Mouse (Mus musculus): ENCODE data around the gene D10Wsu102e.
"Not testable (repeated sequence)": the region's sequence is repeated elsewhere in the genome, so short reads cannot be mapped to it uniquely, and the experiment has no call there.

The D10Wsu102e gene

GRCm38 (mm10) chr10:83384456-83385215 lies 24.6 kb downstream of the D10Wsu102e start:
- Histone ChIP-seq H3K27me3 (ENCODE audit: insufficient read depth, low read length) (no peaks in the 10 kb centered on the region), H3K4me3 (replicated peaks; ENCODE audit: low read length) (0 out of 2 replicates have a peak overlapping the region, but pooled peaks have one; percentile 0), H3K36me3 (ENCODE audit: insufficient read depth, low read length) (peaks cover 62% of the 10 kb centered on the region), H3K4me1 (replicated peaks; ENCODE audit: low read depth, low read length) (no peaks in the 10 kb centered on the region), H3K9me3 (ENCODE audit: low read length) (peaks cover 87% of the 10 kb centered on the region)
- TF ChIP-seq NANOG (IDR thresholded peaks at IDR 0.05; ENCODE audit: borderline replicate concordance, low read length) = no peak
- no peak for TF ChIP-seq CTCF (conservative IDR thresholded peaks at IDR 0.05; ENCODE audit: low read length)
- TF ChIP-seq POU5F1 (IDR thresholded peaks at IDR 0.05; ENCODE audit: borderline replicate concordance, low read length) = no peak

GRCm38 (mm10) chr10:83385330-83385910 lies 25.4 kb downstream of the D10Wsu102e start:
- Histone ChIP-seq H3K4me1 (replicated peaks; ENCODE audit: low read depth, low read length) (no peaks in the 10 kb centered on the region), H3K9me3 (ENCODE audit: low read length) (peaks cover 81% of the 10 kb centered on the region), H3K36me3 (ENCODE audit: insufficient read depth, low read length) (peaks cover 54% of the 10 kb centered on the region), H3K27me3 (ENCODE audit: insufficient read depth, low read length) (no peaks in the 10 kb centered on the region), H3K4me3 (replicated peaks; ENCODE audit: low read length) (0 out of 2 replicates have a peak overlapping the region, but pooled peaks have one; percentile 0)
- no peak for TF ChIP-seq CTCF (conservative IDR thresholded peaks at IDR 0.05; ENCODE audit: low read length)
- no peak for TF ChIP-seq NANOG (IDR thresholded peaks at IDR 0.05; ENCODE audit: borderline replicate concordance, low read length)
- no peak for TF ChIP-seq POU5F1 (IDR thresholded peaks at IDR 0.05; ENCODE audit: borderline replicate concordance, low read length)

GRCm38 (mm10) chr10:83397336-83397735 lies 37.3 kb downstream of the D10Wsu102e start:
- H3K4me3 ChIP-seq (replicated peaks; ENCODE audit: low read length) = no peak overlapping the region
- H3K4me1 ChIP-seq (replicated peaks; ENCODE audit: low read depth, low read length) = no peaks in the 10 kb centered on the region
- TF ChIP-seq CTCF (conservative IDR thresholded peaks at IDR 0.05; ENCODE audit: low read length) (no peak), NANOG (IDR thresholded peaks at IDR 0.05; ENCODE audit: borderline replicate concordance, low read length) (no peak), POU5F1 (IDR thresholded peaks at IDR 0.05; ENCODE audit: borderline replicate concordance, low read length) (no peak)
- H3K27me3 ChIP-seq (ENCODE audit: insufficient read depth, low read length) = no peaks in the 10 kb centered on the region
- H3K36me3 ChIP-seq (ENCODE audit: insufficient read depth, low read length) = peaks cover 55% of the 10 kb centered on the region
- H3K9me3 ChIP-seq (ENCODE audit: low read length) = peaks cover 93% of the 10 kb centered on the region

GRCm38 (mm10) chr10:83400896-83401295 lies 40.9 kb downstream of the D10Wsu102e start:
- Histone ChIP-seq H3K9me3 (ENCODE audit: low read length) (peaks cover 82% of the 10 kb centered on the region), H3K36me3 (ENCODE audit: insufficient read depth, low read length) (peaks cover 39% of the 10 kb centered on the region)
- H3K4me1 ChIP-seq (replicated peaks; ENCODE audit: low read depth, low read length); H3K4me3 ChIP-seq (replicated peaks; ENCODE audit: low read length); H3K27me3 ChIP-seq (ENCODE audit: insufficient read depth, low read length): not testable (repeated sequence)

- TF ChIP-seq CTCF (conservative IDR thresholded peaks at IDR 0.05; ENCODE audit: low read length) (no peak), NANOG (IDR thresholded peaks at IDR 0.05; ENCODE audit: borderline replicate concordance, low read length) (no peak), POU5F1 (IDR thresholded peaks at IDR 0.05; ENCODE audit: borderline replicate concordance, low read length) (no peak)
- Histone ChIP-seq H3K9me3 (ENCODE audit: low read length) (peaks cover 81% of the 10 kb centered on the region), H3K4me3 (replicated peaks; ENCODE audit: low read length) (no peak overlapping the region), H3K27me3 (ENCODE audit: insufficient read depth, low read length) (no peaks in the 10 kb centered on the region), H3K4me1 (replicated peaks; ENCODE audit: low read depth, low read length) (no peaks in the 10 kb centered on the region), H3K36me3 (ENCODE audit: insufficient read depth, low read length) (peaks cover 47% of the 10 kb centered on the region)
These were observed 45.0 kb downstream of the D10Wsu102e start for GRCm38 (mm10) chr10:83405031-83405430.

GRCm38 (mm10) chr10:83405711-83406110 lies 45.7 kb downstream of the D10Wsu102e start:
- Histone ChIP-seq H3K4me3 (replicated peaks; ENCODE audit: low read length) (peak overlapping the region; percentile 20; the same call in 1 of the 2 replicates), H3K36me3 (ENCODE audit: insufficient read depth, low read length) (peaks cover 53% of the 10 kb centered on the region), H3K4me1 (replicated peaks; ENCODE audit: low read depth, low read length) (no peaks in the 10 kb centered on the region), H3K9me3 (ENCODE audit: low read length) (peaks cover 82% of the 10 kb centered on the region), H3K27me3 (ENCODE audit: insufficient read depth, low read length) (no peaks in the 10 kb centered on the region)
- TF ChIP-seq NANOG (IDR thresholded peaks at IDR 0.05; ENCODE audit: borderline replicate concordance, low read length) = no peak
- TF ChIP-seq CTCF (conservative IDR thresholded peaks at IDR 0.05; ENCODE audit: low read length) = no peak
- no peak for TF ChIP-seq POU5F1 (IDR thresholded peaks at IDR 0.05; ENCODE audit: borderline replicate concordance, low read length)

GRCm38 (mm10) chr10:83407141-83407540 lies 47.1 kb downstream of the D10Wsu102e start:
- H3K36me3 ChIP-seq (ENCODE audit: insufficient read depth, low read length) = peaks cover 68% of the 10 kb centered on the region
- H3K9me3 ChIP-seq (ENCODE audit: low read length) = peaks cover 87% of the 10 kb centered on the region
- TF ChIP-seq CTCF (conservative IDR thresholded peaks at IDR 0.05; ENCODE audit: low read length) = no peak
- no peak for TF ChIP-seq NANOG (IDR thresholded peaks at IDR 0.05; ENCODE audit: borderline replicate concordance, low read length)
- TF ChIP-seq POU5F1 (IDR thresholded peaks at IDR 0.05; ENCODE audit: borderline replicate concordance, low read length) = no peak
- no peak overlapping the region; the same call in 1 of the 2 replicates for H3K4me3 ChIP-seq (replicated peaks; ENCODE audit: low read length)
- no peaks in the 10 kb centered on the region for H3K27me3 ChIP-seq (ENCODE audit: insufficient read depth, low read length)
- no peaks in the 10 kb centered on the region for H3K4me1 ChIP-seq (replicated peaks; ENCODE audit: low read depth, low read length)

GRCm38 (mm10) chr10:83418466-83418865 lies 58.4 kb downstream of the D10Wsu102e start:
- not testable (repeated sequence) for H3K27me3 ChIP-seq (ENCODE audit: insufficient read depth, low read length); H3K4me3 ChIP-seq (replicated peaks; ENCODE audit: low read length); H3K4me1 ChIP-seq (replicated peaks; ENCODE audit: low read depth, low read length)
- Histone ChIP-seq H3K9me3 (ENCODE audit: low read length) (peaks cover 68% of the 10 kb centered on the region), H3K36me3 (ENCODE audit: insufficient read depth, low read length) (peaks cover 26% of the 10 kb centered on the region)

- H3K36me3 ChIP-seq (ENCODE audit: insufficient read depth, low read length) = peaks cover 20% of the 10 kb centered on the region
- H3K27me3 ChIP-seq (ENCODE audit: insufficient read depth, low read length) = no peaks in the 10 kb centered on the region
- H3K9me3 ChIP-seq (ENCODE audit: low read length) = peaks cover 99% of the 10 kb centered on the region
- H3K4me1 ChIP-seq (replicated peaks; ENCODE audit: low read depth, low read length) = no peaks in the 10 kb centered on the region
- H3K4me3 ChIP-seq (replicated peaks; ENCODE audit: low read length) = 0 out of 2 replicates have a peak overlapping the region, but pooled peaks have one; percentile 13
- TF ChIP-seq CTCF (conservative IDR thresholded peaks at IDR 0.05; ENCODE audit: low read length) (no peak), NANOG (IDR thresholded peaks at IDR 0.05; ENCODE audit: borderline replicate concordance, low read length) (no peak), POU5F1 (IDR thresholded peaks at IDR 0.05; ENCODE audit: borderline replicate concordance, low read length) (no peak)
These were observed 88.6 kb downstream of the D10Wsu102e start for GRCm38 (mm10) chr10:83448582-83448981.
